Mouse (Mus musculus): Measurements from ENCODE around the gene Pax6. TPM values are rescaled to one million over a fixed set of nuclear protein-coding genes. Genes with fewer than 3 reads are reported as not detected.

Pax6 gene
- total and polyA plus RNA-seq, 3 experiments = 37.9 to 117 (median 71.0) TPM

GRCm38 (mm10) chr2:105726657-105727056 lies 58.0 kb downstream of the Pax6 start:
- Histone ChIP-seq H3K27me3 (ENCODE audit: insufficient read depth, low read length) (no peaks in the 10 kb centered on the region), H3K9me3 (replicated peaks) (no peaks in the 10 kb centered on the region), H3K4me3 (ENCODE audit: low read depth, low read length) (no peak overlapping the region), H3K36me3 (replicated peaks) (peaks cover 9% of the 10 kb centered on the region), H3K4me1 (ENCODE audit: insufficient read depth, low read depth, low read length) (no peaks in the 10 kb centered on the region)
- no peak for DNase-seq (ENCODE audit: low spot score)
- no peak for ATAC-seq (ENCODE audit: extremely low read depth, insufficient number of reproducible peaks, low FRiP score, poor library complexity, severe bottlenecking)
- TF ChIP-seq POLR2AphosphoS5 (IDR thresholded peaks at IDR 0.05; ENCODE audit: insufficient replicate concordance, low read depth, low read length) (no peak), GATA2 (IDR thresholded peaks at IDR 0.05; ENCODE audit: borderline replicate concordance, low read depth, low read length) (no peak), GATA1 (IDR thresholded peaks at IDR 0.05; ENCODE audit: borderline replicate concordance, low read length) (no peak)

GRCm38 (mm10) chr2:105730704-105731103 lies 62.0 kb downstream of the Pax6 start:
- Histone ChIP-seq H3K4me1 (ENCODE audit: insufficient read depth, low read depth, low read length) (no peaks in the 10 kb centered on the region), H3K36me3 (replicated peaks) (peaks cover 5% of the 10 kb centered on the region), H3K27me3 (ENCODE audit: insufficient read depth, low read length) (no peaks in the 10 kb centered on the region), H3K4me3 (ENCODE audit: low read depth, low read length) (no peak overlapping the region), H3K9me3 (replicated peaks) (no peaks in the 10 kb centered on the region)
- no peak for ATAC-seq (ENCODE audit: extremely low read depth, insufficient number of reproducible peaks, low FRiP score, poor library complexity, severe bottlenecking)
- TF ChIP-seq GATA2 (IDR thresholded peaks at IDR 0.05; ENCODE audit: borderline replicate concordance, low read depth, low read length) (no peak), CTCF (IDR thresholded peaks at IDR 0.05; ENCODE audit: low read depth, low read length) (no peak), TAL1 (conservative IDR thresholded peaks at IDR 0.05; ENCODE audit: low read depth, low read length) (no peak), POLR2AphosphoS5 (IDR thresholded peaks at IDR 0.05; ENCODE audit: insufficient replicate concordance, low read depth, low read length) (no peak), GATA1 (IDR thresholded peaks at IDR 0.05; ENCODE audit: borderline replicate concordance, low read length) (no peak)
- DNase-seq (ENCODE audit: low spot score) = no peak

GRCm38 (mm10) chr2:105736166-105736565 lies 67.5 kb downstream of the Pax6 start:
- DNase-seq (ENCODE audit: low spot score) = no peak
- no peaks in the 10 kb centered on the region for H3K9me3 ChIP-seq (replicated peaks)
- TF ChIP-seq CTCF (IDR thresholded peaks at IDR 0.05; ENCODE audit: low read depth, low read length) = no peak
- no peak for ATAC-seq (ENCODE audit: extremely low read depth, insufficient number of reproducible peaks, low FRiP score, poor library complexity, severe bottlenecking)
- no peak overlapping the region for H3K4me3 ChIP-seq (ENCODE audit: low read depth, low read length)
- H3K4me1 ChIP-seq (ENCODE audit: insufficient read depth, low read depth, low read length) = no peaks in the 10 kb centered on the region
- H3K27me3 ChIP-seq (ENCODE audit: insufficient read depth, low read length) = no peaks in the 10 kb centered on the region
- H3K36me3 ChIP-seq (replicated peaks) = peaks cover 2% of the 10 kb centered on the region

GRCm38 (mm10) chr2:105746896-105747295 lies 78.2 kb downstream of the Pax6 start:
- TF ChIP-seq TAL1 (conservative IDR thresholded peaks at IDR 0.05; ENCODE audit: low read depth, low read length) (no peak), GATA2 (IDR thresholded peaks at IDR 0.05; ENCODE audit: borderline replicate concordance, low read depth, low read length) (no peak), POLR2AphosphoS5 (IDR thresholded peaks at IDR 0.05; ENCODE audit: insufficient replicate concordance, low read depth, low read length) (no peak), CTCF (IDR thresholded peaks at IDR 0.05; ENCODE audit: low read depth, low read length) (no peak), GATA1 (IDR thresholded peaks at IDR 0.05; ENCODE audit: borderline replicate concordance, low read length) (no peak)
- peaks cover 9% of the 10 kb centered on the region for H3K36me3 ChIP-seq (replicated peaks)
- H3K4me3 ChIP-seq (ENCODE audit: low read depth, low read length) = no peak overlapping the region
- no peaks in the 10 kb centered on the region for H3K9me3 ChIP-seq (replicated peaks)
- ATAC-seq (ENCODE audit: extremely low read depth, insufficient number of reproducible peaks, low FRiP score, poor library complexity, severe bottlenecking) (no peak), DNase-seq (ENCODE audit: low spot score) (no peak)
- no peaks in the 10 kb centered on the region for H3K27me3 ChIP-seq (ENCODE audit: insufficient read depth, low read length)
- no peaks in the 10 kb centered on the region for H3K4me1 ChIP-seq (ENCODE audit: insufficient read depth, low read depth, low read length)

Other genes starting within 250 kb of the Pax6 start
- gene Elp4, start 235.7 kb downstream of the Pax6 start, total RNA-seq (2014; fragmentation: Nextera tagmentation) = 32.7 and 39.9 TPM in 2 replicates
- gene Elp4, start 235.7 kb downstream of the Pax6 start, total RNA-seq (2017) = 24.0 and 27.7 TPM in 2 replicates
- gene Elp4, start 235.7 kb downstream of the Pax6 start, polyA plus RNA-seq (2012) = 4.4 and 5.4 TPM in 2 replicates
- 25.3 and 33.3 TPM in 2 replicates for gene Immp1l, start 235.7 kb downstream of the Pax6 start, total RNA-seq (2014; fragmentation: Nextera tagmentation)
- gene Immp1l, start 235.7 kb downstream of the Pax6 start, total RNA-seq (2017) = 99.3 and 116 TPM in 2 replicates
- 1.1 and 3.7 TPM in 2 replicates for gene Immp1l, start 235.7 kb downstream of the Pax6 start, polyA plus RNA-seq (2012)

Data from G1E (cell line).